Mouse (Mus musculus) forebrain, postnatal 0 days (tissue): ENCODE measurements around the gene Ugt1a6a. TPM values are rescaled to one million over a fixed set of nuclear protein-coding genes. Genes with fewer than 3 reads are reported as not detected.

Experiments used
- ATAC-seq: fragments of 200-750 bp; cut with Nextera tagmentation; 2 replicates; pipeline ENCODE4 v1.8.0; 2017; ENCODE audit warnings: mild to moderate bottlenecking, moderate library complexity
- DNase-seq: peaks from one replicate; pipeline ENCODE4 v3.0.0-alpha.2; 2015
- H3K27ac ChIP-seq: fragments of 300-500 bp; sonication (generic); 2 replicates; pipeline ENCODE4 v1.5.1; 2014; ENCODE audit warnings: low read depth, mild to moderate bottlenecking, antibody characterized with exemption, low read length, moderate library complexity, mixed read lengths
- H3K27me3 ChIP-seq: fragments of 300-500 bp; sonication (generic); 2 replicates; pipeline ENCODE4 v1.6.1; 2014; ENCODE audit warnings: mild to moderate bottlenecking, low read length, mixed read lengths; ENCODE audit not compliant: insufficient read depth
- H3K36me3 ChIP-seq: fragments of 300-500 bp; sonication (generic); 2 replicates; pipeline ENCODE4 v1.6.1; 2014; ENCODE audit warnings: mild to moderate bottlenecking, moderate library complexity; ENCODE audit not compliant: insufficient read depth
- H3K4me1 ChIP-seq: fragments of 300-500 bp; sonication (generic); 2 replicates; pipeline ENCODE4 v1.6.1; 2014; ENCODE audit warnings: antibody characterized with exemption; ENCODE audit not compliant: insufficient read depth
- H3K4me2 ChIP-seq: fragments of 300-500 bp; sonication (generic); 2 replicates; pipeline ENCODE4 v1.6.1; 2014; ENCODE audit warnings: low read depth, mild to moderate bottlenecking, moderate library complexity
- H3K4me3 ChIP-seq: fragments of 300-500 bp; sonication (generic); 2 replicates; pipeline ENCODE4 v1.5.1; 2014; ENCODE audit warnings: low read depth, low read length, mixed read lengths
- H3K9ac ChIP-seq: fragments of 300-500 bp; sonication (generic); 2 replicates; pipeline ENCODE4 v1.6.1; 2014; ENCODE audit warnings: mild to moderate bottlenecking
- H3K9me3 ChIP-seq: fragments of 300-500 bp; sonication (generic); 2 replicates; pipeline ENCODE4 v1.6.1; 2016; ENCODE audit warnings: low read length
- CTCF ChIP-seq: sonication (generic); IDR thresholded peaks from 2 replicates; pipeline ENCODE4 v1.5.1; 2016; ENCODE audit warnings: antibody characterized with exemption, control low read depth, low read depth
- WGBS: fragments of 180-500 bp; shearing (Covaris S2); extraction: QIAGEN DNeasy Blood & Tissue Kit; methylation state at CpG from one replicate; pipeline ENCODE4 v1.1.7; 2014; 5-methylcytosine and 5-hydroxymethylcytosine counted together
- polyA plus RNA-seq: library from polyadenylated mRNA; unstranded; fragments of >200 nt; fragmentation: Nextera tagmentation; extraction: Ambion mirVana; gene quantifications from 2 replicates; pipeline ENCODE4 v1.2.1, GENCODE M21; 2015
- total RNA-seq: library from RNA; depleted of rRNA; stranded (reverse); fragments of >200 nt; gene quantifications from 2 replicates; pipeline ENCODE4 v1.2.3, GENCODE M21; 2014

Ugt1a6a gene
- total and polyA plus RNA-seq, 2 experiments from 2014 or later, result 2.0 to 5.1 TPM

GRCm38 (mm10) chr1:88254793-88255465 lies 120.3 kb downstream of the Ugt1a6a start:
- H3K9me3 ChIP-seq, result peaks cover 78% of the 10 kb centered on the region
- 90% methylated on average over 12 of the region's 12 CpGs for WGBS
- no peak overlapping the region for H3K9ac ChIP-seq
- H3K4me2 ChIP-seq, result no peak overlapping the region
- DNase-seq (no peak), ATAC-seq (no peak)
- TF ChIP-seq CTCF, result no peak
- H3K4me3 ChIP-seq, result no peak overlapping the region
- H3K36me3 ChIP-seq, result peaks cover 9% of the 10 kb centered on the region
- no peaks in the 10 kb centered on the region for H3K4me1 ChIP-seq
- no peaks in the 10 kb centered on the region for H3K27me3 ChIP-seq
- H3K27ac ChIP-seq, result no peak overlapping the region

- Histone ChIP-seq H3K9ac (no peak overlapping the region), H3K9me3 (peaks cover 73% of the 10 kb centered on the region), H3K36me3 (peaks cover 14% of the 10 kb centered on the region), H3K4me2 (no peak overlapping the region), H3K4me1 (no peaks in the 10 kb centered on the region), H3K27ac (no peak overlapping the region), H3K27me3 (no peaks in the 10 kb centered on the region), H3K4me3 (no peak overlapping the region)
- no peak for DNase-seq
- ATAC-seq, result 0 out of 2 replicates have a peak, but pooled peaks have one; percentile 0
- no peak for TF ChIP-seq CTCF
- 53% methylated on average over 2 of the region's 2 CpGs for whole genome bisulfite sequencing
Observed at GRCm38 (mm10) chr1:88255466-88255857, 120.9 kb downstream of the Ugt1a6a start.

- H3K9ac ChIP-seq, result no peak overlapping the region
- no peaks in the 10 kb centered on the region for H3K4me1 ChIP-seq
- no peak overlapping the region for H3K4me2 ChIP-seq
- no peaks in the 10 kb centered on the region for H3K27me3 ChIP-seq
- TF ChIP-seq CTCF, result no peak
- H3K4me3 ChIP-seq, result no peak overlapping the region
- no peak overlapping the region for H3K27ac ChIP-seq
- WGBS, result 80% methylated on average over 13 of the region's 13 CpGs
- H3K9me3 ChIP-seq, result peaks cover 65% of the 10 kb centered on the region
- DNase-seq (no peak), ATAC-seq (no peak)
- peaks cover 21% of the 10 kb centered on the region for H3K36me3 ChIP-seq
Observed at GRCm38 (mm10) chr1:88255989-88256754, 121.6 kb downstream of the Ugt1a6a start.

- Histone ChIP-seq H3K27me3 (no peaks in the 10 kb centered on the region), H3K4me2 (no peak overlapping the region), H3K36me3 (peaks cover 30% of the 10 kb centered on the region), H3K4me3 (no peak overlapping the region), H3K9me3 (peaks cover 59% of the 10 kb centered on the region), H3K4me1 (no peaks in the 10 kb centered on the region), H3K27ac (no peak overlapping the region), H3K9ac (no peak overlapping the region)
- ATAC-seq (no peak), DNase-seq (no peak)
- 81% methylated on average over 10 of the region's 10 CpGs for WGBS
- no peak for TF ChIP-seq CTCF
Observed at GRCm38 (mm10) chr1:88256886-88257663, 122.5 kb downstream of the Ugt1a6a start.

- H3K4me3 ChIP-seq, result no peak overlapping the region
- ATAC-seq, result no peak
- no peak overlapping the region for H3K4me2 ChIP-seq
- 79% methylated on average over 6 of the region's 6 CpGs for WGBS
- H3K36me3 ChIP-seq, result peaks cover 36% of the 10 kb centered on the region
- no peak overlapping the region for H3K27ac ChIP-seq
- no peak for DNase-seq
- TF ChIP-seq CTCF, result no peak
- no peaks in the 10 kb centered on the region for H3K27me3 ChIP-seq
- no peak overlapping the region for H3K9ac ChIP-seq
- H3K4me1 ChIP-seq, result no peaks in the 10 kb centered on the region
- H3K9me3 ChIP-seq, result peaks cover 53% of the 10 kb centered on the region
Observed at GRCm38 (mm10) chr1:88257681-88258080, 123.1 kb downstream of the Ugt1a6a start.

GRCm38 (mm10) chr1:88258361-88258760 lies 123.8 kb downstream of the Ugt1a6a start:
- no peak overlapping the region for H3K4me2 ChIP-seq
- no peaks in the 10 kb centered on the region for H3K4me1 ChIP-seq
- peaks cover 47% of the 10 kb centered on the region for H3K9me3 ChIP-seq
- DNase-seq (no peak), ATAC-seq (no peak)
- TF ChIP-seq CTCF, result no peak
- no peaks in the 10 kb centered on the region for H3K27me3 ChIP-seq
- H3K27ac ChIP-seq, result no peak overlapping the region
- peaks cover 43% of the 10 kb centered on the region for H3K36me3 ChIP-seq
- 68% methylated on average over 6 of the region's 6 CpGs for WGBS
- H3K4me3 ChIP-seq, result no peak overlapping the region
- no peak overlapping the region for H3K9ac ChIP-seq
